Mouse (Mus musculus): ENCODE data around the gene Slc25a44.
A peak's percentile ranks its signal among the peaks of the same experiment; 100 is the strongest.

Slc25a44 gene

GRCm38 (mm10) chr3:88424605-88425329, at the start of gene Slc25a44:
TSS of gene Slc25a44 (minus strand) at chr3:88425139.
- peak; percentile 91 for DNase-seq (ENCODE audit: low spot score)

GRCm38 (mm10) chr3:88473571-88473970, 48.6 kb upstream of the Slc25a44 start:
- no peak for DNase-seq (ENCODE audit: low spot score)

GRCm38 (mm10) chr3:88473020-88473419, 48.1 kb upstream of the Slc25a44 start:
- no peak for DNase-seq (ENCODE audit: low spot score)

GRCm38 (mm10) chr3:88470943-88471479, 46.1 kb upstream of the Slc25a44 start:
- DNase-seq (ENCODE audit: low spot score) = no peak

GRCm38 (mm10) chr3:88469466-88469865, 44.5 kb upstream of the Slc25a44 start:
- no peak for DNase-seq (ENCODE audit: low spot score)

GRCm38 (mm10) chr3:88467116-88467824, 42.3 kb upstream of the Slc25a44 start:
- peak; percentile 76 for DNase-seq (ENCODE audit: low spot score)

GRCm38 (mm10) chr3:88465127-88465526, 40.2 kb upstream of the Slc25a44 start:
- DNase-seq (ENCODE audit: low spot score) = no peak

- no peak for DNase-seq (ENCODE audit: low spot score)
Measured at GRCm38 (mm10) chr3:88464425-88464824, 39.5 kb upstream of the Slc25a44 start.

- no peak for DNase-seq (ENCODE audit: low spot score)
Measured at GRCm38 (mm10) chr3:88460983-88461696, 36.2 kb upstream of the Slc25a44 start, which contains the start of gene Sema4a. TSS of gene Sema4a (minus strand) at chr3:88461182.

GRCm38 (mm10) chr3:88460029-88460428, 35.1 kb upstream of the Slc25a44 start:
- no peak for DNase-seq (ENCODE audit: low spot score)

GRCm38 (mm10) chr3:88458778-88459219, 33.9 kb upstream of the Slc25a44 start:
- DNase-seq (ENCODE audit: low spot score) = no peak

- DNase-seq (ENCODE audit: low spot score) = no peak
Measured at GRCm38 (mm10) chr3:88456746-88457532, 32.0 kb upstream of the Slc25a44 start.

- no peak for DNase-seq (ENCODE audit: low spot score)
Measured at GRCm38 (mm10) chr3:88456313-88456712, 31.4 kb upstream of the Slc25a44 start.

GRCm38 (mm10) chr3:88455588-88456264, 30.8 kb upstream of the Slc25a44 start:
- no peak for DNase-seq (ENCODE audit: low spot score)

GRCm38 (mm10) chr3:88454762-88455587, 30.0 kb upstream of the Slc25a44 start:
- DNase-seq (ENCODE audit: low spot score) = no peak

GRCm38 (mm10) chr3:88453986-88454385, 29.0 kb upstream of the Slc25a44 start:
- peak; percentile 34 for DNase-seq (ENCODE audit: low spot score)

- DNase-seq (ENCODE audit: low spot score) = no peak
Measured at GRCm38 (mm10) chr3:88453369-88453768, 28.4 kb upstream of the Slc25a44 start.

- DNase-seq (ENCODE audit: low spot score) = no peak
Measured at GRCm38 (mm10) chr3:88452716-88453115, 27.8 kb upstream of the Slc25a44 start.

- no peak for DNase-seq (ENCODE audit: low spot score)
Measured at GRCm38 (mm10) chr3:88452246-88452645, 27.3 kb upstream of the Slc25a44 start.
